Mouse (Mus musculus) heart, embryonic 15.5 days (tissue): ENCODE results near the gene Patz1. TPM values are rescaled to one million over a fixed set of nuclear protein-coding genes. Genes with fewer than 3 reads are reported as not detected.
A peak's percentile ranks its signal among the peaks of the same experiment; 100 is the strongest.

ENCODE experiments used
- ATAC-seq: fragments of 200-750 bp; cut with Nextera tagmentation; replicated peaks from 2 replicates; pipeline ENCODE4 v1.8.0; 2017; ENCODE audit warnings: low read depth, moderate TSS enrichment; ENCODE audit not compliant: insufficient number of reproducible peaks, insufficient read depth, low FRiP score
- H3K27ac ChIP-seq: fragments of 300-500 bp; sonication (generic); 2 replicates; pipeline ENCODE4 v1.5.1; 2015; ENCODE audit warnings: mild to moderate bottlenecking, inconsistent platforms
- H3K27me3 ChIP-seq: fragments of 300-500 bp; sonication (generic); 2 replicates; pipeline ENCODE4 v1.6.1; 2015; ENCODE audit warnings: inconsistent platforms
- H3K36me3 ChIP-seq: fragments of 300-500 bp; sonication (generic); 2 replicates; pipeline ENCODE4 v1.6.1; 2015; ENCODE audit warnings: mild to moderate bottlenecking, inconsistent platforms
- H3K4me1 ChIP-seq: fragments of 300-500 bp; sonication (generic); replicated peaks from 2 replicates; pipeline ENCODE4 v1.6.1; 2015; ENCODE audit warnings: inconsistent platforms
- H3K4me2 ChIP-seq: fragments of 300-500 bp; sonication (generic); 2 replicates; pipeline ENCODE4 v1.6.1; 2015; ENCODE audit warnings: inconsistent platforms, mild to moderate bottlenecking, moderate library complexity
- H3K4me3 ChIP-seq: fragments of 300-500 bp; sonication (generic); 2 replicates; pipeline ENCODE4 v1.5.1; 2015; ENCODE audit warnings: mild to moderate bottlenecking, inconsistent platforms
- H3K9ac ChIP-seq: fragments of 300-500 bp; sonication (generic); 2 replicates; pipeline ENCODE4 v1.6.1; 2015; ENCODE audit warnings: mild to moderate bottlenecking, inconsistent platforms
- H3K9me3 ChIP-seq: fragments of 300-500 bp; sonication (generic); replicated peaks from 2 replicates; pipeline ENCODE4 v1.6.1; 2016; ENCODE audit warnings: inconsistent platforms
- WGBS: fragments of 180-500 bp; shearing (Covaris S2); methylation state at CpG from one replicate; pipeline ENCODE4 v1.1.7; 2015; ENCODE audit warnings: mixed read lengths; 5-methylcytosine and 5-hydroxymethylcytosine counted together
- polyA plus RNA-seq: library from polyadenylated mRNA; unstranded; fragments of >200 nt; fragmentation: Nextera tagmentation; extraction: Ambion mirVana; gene quantifications from 2 replicates; pipeline ENCODE4 v1.2.1, GENCODE M21; 2015

Gene Patz1
- polyA plus RNA-seq, 1 experiment from 2014 or later: 20.0 TPM

DNA sequence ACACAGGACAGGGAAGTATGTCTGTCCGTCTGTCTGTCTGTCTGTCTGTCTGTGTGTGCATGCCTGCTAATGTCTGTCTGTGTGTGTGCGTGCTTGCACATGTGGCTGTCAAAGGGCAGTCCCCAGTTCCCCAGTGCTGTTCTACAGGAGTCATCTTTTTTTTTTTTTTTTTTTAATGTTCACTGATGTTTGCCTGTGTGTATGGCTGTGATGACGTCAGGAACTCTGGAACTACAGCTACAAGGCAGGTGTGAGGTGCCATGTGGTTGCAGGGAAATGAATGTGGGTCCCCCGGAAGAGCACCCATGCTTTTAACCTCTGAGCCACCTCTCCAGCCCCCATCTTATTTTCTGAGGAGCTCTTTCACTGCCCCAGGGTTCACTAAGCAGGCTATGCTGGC, 21.2 kb downstream of the Patz1 start:
- Histone ChIP-seq H3K27ac (peak overlapping the region; percentile 20; the same call in 1 of the 2 replicates), H3K4me2 (no peak overlapping the region), H3K4me1 (peaks cover 11% of the 10 kb centered on the region; the same call in 1 of the 2 replicates), H3K9me3 (no peaks in the 10 kb centered on the region), H3K27me3 (no peaks in the 10 kb centered on the region), H3K4me3 (no peak overlapping the region), H3K36me3 (peaks cover 61% of the 10 kb centered on the region), H3K9ac (no peak overlapping the region)
- ATAC-seq: no peak
- WGBS: 90% methylated on average over 4 of the region's 4 CpGs

DNA sequence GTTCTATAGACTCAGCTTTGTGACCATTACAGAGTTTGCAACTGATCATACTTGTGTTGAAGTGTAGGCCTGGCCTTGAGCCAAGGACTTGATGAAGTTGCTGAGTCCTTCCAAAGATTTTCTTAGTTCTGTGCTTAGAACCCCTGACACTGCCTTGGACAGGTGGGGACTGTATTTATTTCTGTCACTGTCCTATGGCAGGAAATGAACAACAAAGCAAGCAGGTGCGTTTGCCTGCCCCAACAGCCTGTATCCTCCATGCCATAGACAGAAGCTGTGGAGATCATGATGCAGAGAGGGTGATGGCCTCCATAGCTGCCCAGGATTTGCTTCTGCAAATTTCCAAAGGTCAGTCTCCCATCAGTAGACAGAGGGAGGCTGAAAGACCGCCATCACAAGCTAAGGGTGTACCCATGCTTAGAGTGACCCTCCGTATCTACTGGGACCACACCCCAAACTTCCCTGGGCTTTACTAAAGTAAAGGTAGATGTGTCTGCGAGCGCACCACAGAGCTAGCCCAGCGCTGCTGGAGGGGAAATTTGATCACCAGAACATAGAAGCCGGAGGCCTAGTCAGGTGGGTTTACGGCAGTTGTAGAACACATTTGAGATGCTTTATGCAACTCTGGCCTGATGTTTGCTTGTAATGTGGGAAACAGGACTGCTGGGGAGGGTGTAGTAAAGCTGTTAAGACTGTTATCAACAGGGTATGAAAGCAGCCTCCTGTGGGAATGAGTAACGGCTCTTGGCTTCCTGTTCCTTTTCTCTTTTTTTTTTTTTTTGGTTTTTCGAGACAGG, 22.3 kb downstream of the Patz1 start:
- Histone ChIP-seq H3K4me2 (no peak overlapping the region), H3K4me1 (peaks cover 11% of the 10 kb centered on the region; the same call in 1 of the 2 replicates), H3K27ac (peak overlapping the region; percentile 35; the same call in 1 of the 2 replicates), H3K9ac (no peak overlapping the region), H3K9me3 (no peaks in the 10 kb centered on the region), H3K36me3 (peaks cover 50% of the 10 kb centered on the region), H3K4me3 (no peak overlapping the region), H3K27me3 (no peaks in the 10 kb centered on the region)
- WGBS: 80% methylated on average over 10 of the region's 10 CpGs
- ATAC-seq: no peak

DNA sequence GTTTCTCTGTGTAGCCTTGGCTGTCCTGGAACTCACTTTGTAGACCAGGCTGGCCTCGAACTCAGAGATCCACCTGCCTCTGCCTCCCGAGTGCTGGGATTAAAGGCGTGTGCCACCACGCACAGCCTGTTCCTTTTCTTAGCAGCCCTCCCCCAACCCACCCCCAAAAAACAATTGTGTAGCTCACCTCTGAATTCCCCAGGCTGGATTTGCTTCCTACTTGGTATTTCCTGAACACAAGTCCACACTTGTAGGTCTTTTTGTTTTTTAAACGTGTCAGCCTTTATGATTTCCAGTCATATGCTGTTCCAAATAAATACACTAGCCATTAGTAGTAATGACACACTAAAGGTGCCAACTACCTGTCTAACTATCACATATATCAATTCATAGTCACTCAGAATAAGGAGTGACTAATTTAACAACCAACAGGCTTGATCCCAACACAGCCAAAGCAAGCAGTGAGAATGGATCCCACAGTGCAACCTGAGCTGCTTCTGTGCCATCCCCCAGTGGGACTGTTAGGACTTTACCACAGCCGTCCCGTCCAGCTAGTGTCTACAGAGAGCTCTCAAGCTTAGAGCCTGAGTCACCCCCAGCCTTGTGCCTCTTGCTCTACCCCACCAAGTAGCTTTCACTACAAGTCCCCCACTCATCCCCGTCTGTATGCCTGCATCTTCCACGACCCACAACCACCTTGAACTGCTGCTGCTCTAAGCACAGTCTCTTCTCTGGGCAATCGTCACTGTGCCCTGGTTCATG, 23.1 kb downstream of the Patz1 start:
- H3K4me3 ChIP-seq: no peak overlapping the region
- H3K27ac ChIP-seq: no peak overlapping the region
- no peak overlapping the region for H3K9ac ChIP-seq
- H3K27me3 ChIP-seq: no peaks in the 10 kb centered on the region
- no peak overlapping the region for H3K4me2 ChIP-seq
- H3K4me1 ChIP-seq: peaks cover 11% of the 10 kb centered on the region; the same call in 1 of the 2 replicates
- H3K9me3 ChIP-seq: no peaks in the 10 kb centered on the region
- no peak for ATAC-seq
- 77% methylated on average over 10 of the region's 10 CpGs for WGBS
- peaks cover 44% of the 10 kb centered on the region for H3K36me3 ChIP-seq

DNA sequence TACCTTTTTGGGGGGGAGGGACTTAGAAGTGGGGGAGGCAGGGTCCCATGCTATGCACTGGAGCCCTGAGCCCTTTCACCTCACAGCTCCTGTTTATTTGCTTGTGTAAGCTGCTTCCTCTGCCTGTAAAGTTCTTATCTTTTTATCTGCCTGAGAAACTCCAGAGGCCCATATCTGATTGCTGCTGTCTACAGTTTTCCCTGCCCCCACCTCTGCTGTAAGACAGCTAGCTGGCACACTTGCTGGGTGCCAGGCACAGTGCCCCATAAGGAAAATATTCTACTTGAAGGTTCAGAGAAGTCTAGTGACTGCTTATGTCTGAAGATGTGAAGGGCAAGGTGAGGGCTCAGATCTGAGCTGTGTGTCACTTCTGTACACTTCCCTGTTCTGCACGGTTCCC, 24.6 kb downstream of the Patz1 start:
- Histone ChIP-seq H3K4me1 (peaks cover 11% of the 10 kb centered on the region; the same call in 1 of the 2 replicates), H3K9me3 (no peaks in the 10 kb centered on the region), H3K27me3 (no peaks in the 10 kb centered on the region), H3K4me2 (no peak overlapping the region), H3K9ac (no peak overlapping the region), H3K4me3 (no peak overlapping the region), H3K27ac (no peak overlapping the region), H3K36me3 (peaks cover 29% of the 10 kb centered on the region)
- ATAC-seq: no peak; the same call in 1 of the 2 replicates
- WGBS: 80% methylated on average over 1 of the region's 1 CpGs

DNA sequence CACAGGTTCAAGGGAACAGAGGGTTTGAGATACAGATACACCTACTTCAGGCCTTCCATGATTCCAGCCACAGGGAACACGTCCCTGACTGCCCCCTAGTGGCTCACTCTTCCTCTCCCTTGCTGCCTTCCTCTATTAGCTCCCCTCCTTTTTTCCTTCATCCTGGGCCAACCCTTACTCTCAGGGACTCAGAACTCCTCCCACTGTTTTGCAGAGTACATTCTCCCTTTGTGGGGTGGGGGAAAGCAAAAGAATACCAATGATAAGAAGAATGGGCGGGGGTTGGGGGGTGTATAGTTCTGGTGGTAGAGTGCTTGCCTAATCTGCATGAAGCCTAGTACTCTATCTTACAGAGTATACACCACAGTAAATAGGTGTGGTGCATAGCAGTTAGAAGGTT, 25.5 kb downstream of the Patz1 start:
- peaks cover 20% of the 10 kb centered on the region for H3K36me3 ChIP-seq
- no peak overlapping the region for H3K27ac ChIP-seq
- H3K9me3 ChIP-seq: no peaks in the 10 kb centered on the region
- H3K4me1 ChIP-seq: peaks cover 11% of the 10 kb centered on the region; the same call in 1 of the 2 replicates
- 0 out of 2 replicates have a peak, but pooled peaks have one; percentile 6 for ATAC-seq
- H3K4me2 ChIP-seq: no peak overlapping the region
- H3K4me3 ChIP-seq: no peak overlapping the region
- no peak overlapping the region for H3K9ac ChIP-seq
- 29% methylated on average over 2 of the region's 2 CpGs for WGBS
- H3K27me3 ChIP-seq: no peaks in the 10 kb centered on the region

DNA sequence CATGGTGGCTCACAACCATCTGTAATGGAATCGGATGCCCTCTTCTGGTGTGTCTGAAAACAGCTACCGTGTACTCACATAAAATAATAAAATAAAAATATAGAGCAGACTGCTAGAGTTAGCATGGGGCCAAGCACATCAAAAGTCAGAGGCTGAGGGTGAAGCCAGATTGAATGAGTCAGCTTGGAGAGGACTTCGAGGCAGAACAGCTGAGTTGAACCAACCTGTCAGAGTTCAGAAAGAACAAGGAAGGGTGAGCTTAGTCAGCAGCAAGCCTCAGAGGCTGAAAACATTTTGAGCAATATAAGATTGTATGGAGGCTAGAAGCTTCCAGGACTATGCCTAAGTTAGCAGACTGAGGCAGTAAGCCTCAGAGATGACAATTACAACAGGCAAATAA, 29.6 kb downstream of the Patz1 start:
- peaks cover under 1% of the 10 kb centered on the region; the same call in 1 of the 2 replicates for H3K4me1 ChIP-seq
- ATAC-seq: no peak
- no peak overlapping the region for H3K27ac ChIP-seq
- H3K9me3 ChIP-seq: no peaks in the 10 kb centered on the region
- H3K27me3 ChIP-seq: no peaks in the 10 kb centered on the region
- H3K36me3 ChIP-seq: no peaks in the 10 kb centered on the region
- H3K4me3 ChIP-seq: no peak overlapping the region
- WGBS: 92% methylated on average over 3 of the region's 3 CpGs
- H3K9ac ChIP-seq: no peak overlapping the region
- no peak overlapping the region for H3K4me2 ChIP-seq

DNA sequence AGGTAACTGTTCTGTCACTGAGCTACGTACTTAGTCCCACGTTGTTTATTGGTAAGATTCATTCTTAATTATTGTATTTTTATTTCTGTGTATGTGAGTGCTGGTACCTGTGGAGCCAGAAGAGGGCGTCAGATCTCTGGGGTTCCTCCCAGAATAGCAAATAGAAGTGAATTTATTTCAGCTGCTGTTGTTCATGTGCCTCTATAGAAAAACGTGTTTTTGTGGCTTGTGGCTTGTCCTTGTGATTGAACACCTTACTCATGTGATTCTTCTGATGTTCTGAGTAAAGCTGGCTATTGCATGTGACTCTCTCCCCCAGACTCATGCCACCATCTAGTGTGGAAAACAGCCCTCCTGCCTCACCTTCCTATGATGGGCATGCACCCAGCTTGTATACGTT, 39.6 kb downstream of the Patz1 start:
- Histone ChIP-seq H3K4me2 (no peak overlapping the region), H3K9me3 (no peaks in the 10 kb centered on the region), H3K27ac (no peak overlapping the region), H3K4me1 (peaks cover 29% of the 10 kb centered on the region), H3K27me3 (no peaks in the 10 kb centered on the region), H3K36me3 (peaks cover 3% of the 10 kb centered on the region; the same call in 1 of the 2 replicates), H3K9ac (no peak overlapping the region), H3K4me3 (no peak overlapping the region)
- no peak for ATAC-seq
- WGBS: 75% methylated on average over 5 of the region's 5 CpGs

DNA sequence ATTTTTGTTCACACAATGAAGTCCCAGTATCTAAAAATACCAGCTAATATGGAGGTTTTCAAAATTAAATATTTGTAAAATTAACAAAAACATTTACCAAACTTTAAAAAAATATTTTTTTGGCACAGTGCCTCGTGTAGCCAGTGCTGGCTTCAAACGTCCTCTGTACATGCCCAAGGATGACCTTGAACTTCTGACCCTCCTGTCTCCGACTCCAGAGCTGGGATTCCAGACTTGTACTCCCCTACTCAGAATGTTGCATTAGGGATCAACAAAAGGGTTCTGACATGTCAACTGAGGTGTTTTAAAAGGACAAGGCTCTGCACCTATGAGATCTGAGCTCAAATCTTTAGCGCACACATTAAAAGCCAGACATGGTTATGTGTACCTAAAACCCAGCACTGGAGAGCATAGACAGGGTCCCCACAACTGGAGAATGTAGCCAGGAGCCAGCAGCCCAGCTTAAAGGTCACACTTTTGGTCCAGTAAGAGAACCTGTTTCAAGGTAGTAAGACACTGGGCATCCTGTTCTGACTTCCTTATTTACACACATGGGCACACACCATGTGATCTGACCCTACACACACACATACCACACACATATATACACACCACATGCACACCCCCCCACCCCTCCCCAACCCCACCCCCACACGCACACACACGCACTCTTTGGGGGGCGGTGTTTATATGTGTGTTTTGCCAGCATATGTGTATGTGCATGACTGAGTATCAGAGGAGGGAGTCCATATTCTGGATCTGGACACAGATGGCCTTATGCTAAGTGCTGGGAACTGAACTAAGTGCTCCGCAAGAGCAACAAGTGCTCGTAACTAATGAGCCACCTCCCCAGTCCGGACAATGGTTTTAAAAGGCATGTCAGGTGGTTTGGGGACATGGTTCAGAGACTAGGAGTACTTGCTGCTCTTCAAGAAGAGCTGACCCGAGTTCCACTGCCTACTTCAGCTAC, 40.4 kb downstream of the Patz1 start:
- Histone ChIP-seq H3K36me3 (peaks cover 8% of the 10 kb centered on the region), H3K9me3 (no peaks in the 10 kb centered on the region), H3K4me3 (no peak overlapping the region), H3K9ac (no peak overlapping the region), H3K4me1 (peaks cover 33% of the 10 kb centered on the region), H3K4me2 (peak overlapping the region; percentile 99), H3K27ac (peak overlapping the region; percentile 88), H3K27me3 (no peaks in the 10 kb centered on the region)
- WGBS: 66% methylated on average over 11 of the region's 11 CpGs
- no peak for ATAC-seq

- Histone ChIP-seq H3K9ac (peak within 1 kb of the TSS; percentile 68), H3K4me3 (peak within 1 kb of the TSS; percentile 56), H3K36me3 (peaks cover 11% of the 10 kb centered on the region), H3K4me2 (peak within 1 kb of the TSS; percentile 99), H3K27me3 (no peaks in the 10 kb centered on the region), H3K27ac (peak within 1 kb of the TSS; percentile 88), H3K4me1 (peaks cover 41% of the 10 kb centered on the region), H3K9me3 (no peaks in the 10 kb centered on the region)
- no peak for ATAC-seq
These were observed 41.3 kb downstream of the Patz1 start, which contains the start of gene Pik3ip1 for GRCm38 (mm10) chr11:3329891-3330451. Gene Pik3ip1 (plus strand): TSS chr11:3330401.

GRCm38 (mm10) chr11:3330566-3330965, 41.9 kb downstream of the Patz1 start:
- peak overlapping the region; percentile 68 for H3K9ac ChIP-seq
- peak overlapping the region; percentile 56 for H3K4me3 ChIP-seq
- peak overlapping the region; percentile 88 for H3K27ac ChIP-seq
- H3K9me3 ChIP-seq: no peaks in the 10 kb centered on the region
- WGBS: 0% methylated on average over 9 of the region's 9 CpGs
- peaks cover 11% of the 10 kb centered on the region for H3K36me3 ChIP-seq
- H3K27me3 ChIP-seq: no peaks in the 10 kb centered on the region
- H3K4me1 ChIP-seq: peaks cover 47% of the 10 kb centered on the region
- peak; percentile 36 for ATAC-seq
- H3K4me2 ChIP-seq: peak overlapping the region; percentile 99
